Mouse (Mus musculus) megakaryocyte, embryonic 14.5 days (primary cell): Measurements from ENCODE around the gene Pcdh7.

Experiments
- FLI1 ChIP-seq: IDR thresholded peaks from 2 replicates; pipeline ENCODE4 v1.6.1; 2012; ENCODE audit warnings: low read length, inconsistent platforms, mixed read lengths
- GATA1 ChIP-seq: IDR thresholded peaks from 3 replicates; pipeline ENCODE4 v1.6.1; 2012; ENCODE audit warnings: mixed read lengths, low read length, inconsistent platforms, borderline replicate concordance

DNA sequence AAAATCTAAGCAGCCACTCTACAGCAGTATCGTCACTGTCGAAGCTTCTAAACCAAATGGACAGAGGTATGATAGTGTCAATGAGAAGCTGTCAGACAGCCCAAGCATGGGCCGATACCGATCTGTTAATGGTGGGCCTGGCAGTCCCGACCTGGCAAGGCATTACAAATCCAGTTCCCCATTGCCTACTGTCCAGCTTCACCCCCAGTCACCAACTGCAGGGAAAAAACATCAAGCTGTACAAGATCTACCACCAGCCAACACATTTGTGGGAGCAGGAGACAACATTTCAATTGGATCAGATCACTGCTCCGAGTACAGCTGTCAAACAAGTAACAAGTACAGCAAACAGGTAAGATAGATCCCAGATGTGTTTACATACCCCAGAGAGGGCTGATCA lies 4.2 kb downstream of the Pcdh7 start:
- no peak for TF ChIP-seq GATA1
- TF ChIP-seq FLI1 = no peak
